8 mouse cellular contexts compared by ENCODE assay signal in the genomic region with DNA sequence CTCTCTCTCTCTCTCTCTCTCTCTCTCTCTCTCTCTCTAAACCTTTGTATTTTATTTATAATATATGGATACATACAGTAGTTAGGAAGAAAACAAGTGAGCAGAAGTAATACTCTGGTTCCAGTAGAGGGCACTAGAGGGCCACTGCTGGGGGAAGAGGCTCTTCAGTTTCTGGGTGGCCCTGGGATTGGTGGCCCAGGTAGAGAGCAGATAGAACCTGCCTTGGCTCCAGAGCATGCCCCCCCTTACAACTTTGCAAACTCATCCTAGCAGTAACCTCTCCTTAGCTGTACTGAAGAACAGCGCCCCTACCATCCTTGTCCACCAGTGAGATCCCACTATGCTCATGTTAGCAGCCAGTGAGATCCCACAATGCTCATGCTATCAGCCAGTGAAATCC.
DNase-seq lines count a peak whose midpoint lies in the region; TF ChIP-seq lines count a peak whose summit lies in the region.

No protein-coding gene starts in this region.

- no peaks in the 10 kb centered on the region for H3K36me3 ChIP-seq in ES-E14 (ENCODE audit: control insufficient read depth, insufficient read depth, low read length, poor library complexity, severe bottlenecking)

- TF ChIP-seq CTCF in gastrocnemius, adult 2 months (IDR thresholded peaks at IDR 0.05): peak; percentile 81

- intact Hi-C loops in gastrocnemius, adult 2 months (cut with DNase I): loop anchor here (2.0 to 10.0 kb wide), 2 partner anchors 157 to 337 kb away; no protein-coding TSS in a partner anchor
- intact Hi-C loops in heart, postnatal 36 days (cut with DNase I): loop anchor here (1.0 to 5.0 kb wide), 4 partner anchors 23 to 338 kb away; no protein-coding TSS in a partner anchor

- no peak overlapping the region for H3K27ac ChIP-seq in gastrocnemius, adult 2 months
- no peak overlapping the region for H3K27ac ChIP-seq in ES-E14 (ENCODE audit: insufficient read depth, low read depth, low read length, poor library complexity, severe bottlenecking)

- DNase-seq in gastrocnemius, adult 2 months: peak; percentile 44
- DNase-seq in gastrocnemius, adult 8-10 months (ENCODE audit: low spot score in 2 of 2): no peak
- DNase-seq in ES-E14 (ENCODE audit: low read depth, low spot score): peak; percentile 56
- DNase-seq in cerebellum, postnatal 25 days: peak; percentile 37 to 63
- DNase-seq in heart, postnatal 36 days: peak; percentile 49 to 55
- peak; percentile 29 to 36 for DNase-seq in layer of hippocampus, postnatal 36 days
- DNase-seq in mesoderm, embryonic 11.5 days (ENCODE audit: low read depth, low spot score): peak; percentile 71
- peak; percentile 43 to 58 for DNase-seq in spleen, postnatal 36 days (ENCODE audit: low spot score in 2 of 2)

- in situ Hi-C loops in ES-E14 (cut with MboI; ENCODE audit: low sequenced_read_pairs in 2 of 2, unreplicated experiment in 2 of 2): no loop called here

- H3K9me3 ChIP-seq in ES-E14 (ENCODE audit: control insufficient read depth, insufficient read depth, low read depth, low read length): no peaks in the 10 kb centered on the region

- no peak overlapping the region for H3K9ac ChIP-seq in ES-E14 (ENCODE audit: insufficient read depth, low read depth, low read length, poor library complexity, severe bottlenecking)

- no peak overlapping the region for H3K4me3 ChIP-seq in gastrocnemius, adult 2 months
- no peak overlapping the region for H3K4me3 ChIP-seq in ES-E14 (ENCODE audit: insufficient read depth in 1 of 2, low read depth in 1 of 2, low read length in 2 of 2, poor library complexity in 1 of 2, severe bottlenecking in 1 of 2)

- H3K4me1 ChIP-seq in ES-E14 (ENCODE audit: control insufficient read depth in 2 of 2, insufficient read depth in 2 of 2, low read length in 2 of 2, poor library complexity in 1 of 2): no peaks in the 10 kb centered on the region

TF ChIP-seq in ES-E14, 5 proteins besides CTCF, POLR2A, EP300 and RAD21:
- peak; percentile 61; the same call in 1 of the 2 replicates for TF ChIP-seq ZC3H11A (IDR thresholded peaks at IDR 0.05; ENCODE audit: borderline replicate concordance, low read depth, low read length)
- no peak for TF ChIP-seq HCFC1 (IDR thresholded peaks at IDR 0.05; ENCODE audit: borderline replicate concordance, insufficient read depth, low read length)

Comparison
In these comparisons a context has a peak if more than half of its experiments do, and no peak if none do; other contexts are left out.
1. DNase-seq: peak in gastrocnemius, adult 2 months (single experiment), ES-E14 (single experiment), cerebellum, postnatal 25 days (2 of 2), heart, postnatal 36 days (2 of 2), layer of hippocampus, postnatal 36 days (2 of 2), mesoderm, embryonic 11.5 days (single experiment) and spleen, postnatal 36 days (2 of 2); none in gastrocnemius, adult 8-10 months (0 of 2).